Mouse (Mus musculus) telencephalon, adult 2 months (tissue): Measurements from ENCODE around the gene Gm7137.
"Not testable (repeated sequence)": the region's sequence is repeated elsewhere in the genome, so short reads cannot be mapped to it uniquely, and the experiment has no call there.

Experiments used
- DNase-seq: peaks from one replicate; pipeline ENCODE4 v3.0.0-alpha.2; 2011; ENCODE audit warnings: low read depth, low spot score

Gene Gm7137

GRCm38 (mm10) chr10:77752312-77752711 is 35.7 kb downstream of the Gm7137 start:
- not testable (repeated sequence) for DNase-seq

DNA sequence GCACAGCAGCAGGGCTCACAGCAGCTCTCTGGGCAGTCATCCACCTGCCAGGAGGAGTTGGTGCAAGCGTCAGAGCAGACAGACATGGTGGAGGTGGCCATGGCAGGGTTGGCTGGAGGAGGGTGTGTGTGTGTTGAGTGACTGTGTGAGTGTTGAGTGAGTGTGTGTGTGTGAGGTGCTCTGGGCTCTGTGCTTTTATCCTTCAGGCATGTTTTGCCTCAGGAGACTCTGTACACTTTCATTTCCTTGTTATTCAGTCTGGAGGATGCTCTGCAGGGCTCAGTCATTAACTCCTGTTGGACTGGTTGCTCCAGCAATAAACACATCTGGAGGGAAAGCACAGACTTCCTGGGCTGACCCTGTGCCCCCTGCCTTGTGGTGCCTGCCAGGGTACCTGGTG is 36.7 kb downstream of the Gm7137 start, which contains the start of gene Gm9736:
Gm9736 (minus strand) TSS at position 101 of the 400 bp plus-strand sequence.
- not testable (repeated sequence) for DNase-seq

DNA sequence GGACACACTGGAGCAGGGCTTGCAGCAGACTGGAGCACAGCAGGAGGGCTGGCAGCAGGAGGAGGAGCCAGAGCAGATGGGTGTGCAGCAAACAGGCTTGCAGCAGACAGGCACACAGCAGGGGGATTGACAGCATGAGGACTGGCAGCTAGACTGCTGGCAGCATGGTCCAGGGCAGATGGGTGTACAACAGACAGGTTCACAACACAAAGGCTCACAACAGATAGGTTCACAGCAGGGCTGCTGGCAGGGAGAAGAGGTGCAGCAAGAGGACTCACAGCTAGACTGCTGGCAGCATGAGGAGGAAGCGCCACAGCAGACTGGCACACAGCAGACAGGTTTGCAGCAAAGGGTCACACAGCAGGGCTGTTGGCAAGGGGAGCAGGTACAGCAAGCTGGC is 37.3 kb downstream of the Gm7137 start:
- not testable (repeated sequence) for DNase-seq

DNA sequence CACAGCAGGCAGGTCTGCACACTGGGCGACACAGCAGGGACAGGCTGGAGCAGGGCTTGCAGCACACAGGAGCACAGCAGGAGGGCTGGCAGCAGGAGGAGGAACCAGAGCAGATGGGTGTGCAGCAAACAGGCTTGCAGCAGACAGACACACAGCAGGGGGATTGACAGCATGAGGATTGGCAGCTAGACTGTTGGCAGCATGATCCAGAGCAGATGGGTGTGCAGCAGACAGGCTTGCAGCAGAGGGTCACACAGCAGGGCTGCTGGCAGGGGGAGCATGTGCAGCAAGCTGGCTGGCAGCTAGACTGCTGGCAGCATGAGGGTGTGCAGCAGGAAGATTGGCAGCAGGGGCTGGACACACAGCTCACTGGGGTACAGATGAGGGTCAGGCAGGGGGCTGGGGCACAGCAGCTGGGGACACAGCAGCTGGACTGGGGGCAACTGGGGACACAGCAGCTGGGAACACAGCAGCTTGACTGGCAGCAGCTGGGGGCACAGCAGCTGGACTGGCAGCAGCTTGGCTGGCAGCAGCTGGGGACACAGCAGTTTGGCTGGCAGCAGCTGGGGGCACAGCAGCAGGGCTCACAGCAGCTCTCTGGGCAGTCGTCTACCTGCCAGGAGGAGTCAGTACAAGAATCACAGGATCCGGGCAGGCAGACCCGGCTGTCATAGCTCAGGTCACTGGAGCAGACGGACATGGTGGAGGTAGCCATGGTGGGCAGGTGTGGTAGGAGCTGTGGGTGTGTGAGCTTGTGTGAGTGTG is 45.9 kb downstream of the Gm7137 start, which contains the start of gene Gm18596:
Gm18596 (minus strand) TSS at position 715 of the 765 bp plus-strand sequence.
- DNase-seq: not testable (repeated sequence)

- no peak for DNase-seq
Observed at GRCm38 (mm10) chr10:77738929-77739328, 49.1 kb downstream of the Gm7137 start.
